Mouse (Mus musculus) myocyte (in vitro differentiated cells): Measurements from ENCODE around the gene Osbpl8. TPM values are rescaled to one million over a fixed set of nuclear protein-coding genes. Genes with fewer than 3 reads are reported as not detected.
"Not testable (repeated sequence)": the region's sequence is repeated elsewhere in the genome, so short reads cannot be mapped to it uniquely, and the experiment has no call there.

Source experiments
- H3K27me3 ChIP-seq: one replicate; pipeline ENCODE4 v1.6.1; 2011; ENCODE audit not compliant: control insufficient read depth, insufficient read depth, insufficient read length
- H3K36me3 ChIP-seq: one replicate; pipeline ENCODE4 v1.6.1; 2011; ENCODE audit not compliant: control insufficient read depth, insufficient read depth
- H3K4me2 ChIP-seq: one replicate; pipeline ENCODE4 v1.6.1; 2011; ENCODE audit warnings: low read depth, control low read depth
- H3K4me3 ChIP-seq: one replicate; pipeline ENCODE4 v1.5.1; 2011; ENCODE audit warnings: mild to moderate bottlenecking, control low read depth, moderate library complexity
- H3K79me2 ChIP-seq: one replicate; pipeline ENCODE4 v1.6.1; 2011; ENCODE audit not compliant: control insufficient read depth, insufficient read depth
- H3ac ChIP-seq: one replicate; pipeline ENCODE4 v1.6.1; 2011; ENCODE audit not compliant: control insufficient read depth, insufficient read length
- CEBPB ChIP-seq: IDR thresholded peaks from 2 replicates; pipeline ENCODE4 v1.6.1; 2011; ENCODE audit warnings: mild to moderate bottlenecking, moderate library complexity; ENCODE audit not compliant: poor library complexity, insufficient read depth, severe bottlenecking
- E2F4 ChIP-seq: IDR thresholded peaks from one replicate; pipeline ENCODE4 v1.6.1; 2011; ENCODE audit warnings: mild to moderate bottlenecking, control low read depth, moderate library complexity; ENCODE audit not compliant: insufficient read depth
- MAX ChIP-seq: IDR thresholded peaks from one replicate; pipeline ENCODE4 v1.6.1; 2011; ENCODE audit warnings: low read depth, mild to moderate bottlenecking, control low read depth
- MYOD1 ChIP-seq, 3 experiments: IDR thresholded peaks; one replicate each; pipeline ENCODE4 v1.6.1; 2011; ENCODE audit warnings: control low read depth in 2 of 3, low read depth in 2 of 3, mild to moderate bottlenecking in 2 of 3, moderate library complexity in 1 of 3; ENCODE audit not compliant: insufficient read length in 2 of 3, control insufficient read depth in 1 of 3
- MYOG ChIP-seq, 3 experiments: IDR thresholded peaks; one replicate each; pipeline ENCODE4 v1.6.1; 2011; ENCODE audit warnings: control low read depth in 2 of 3, low read depth in 2 of 3, mild to moderate bottlenecking in 2 of 3; ENCODE audit not compliant: insufficient read length in 2 of 3, control insufficient read depth in 1 of 3, insufficient read depth in 1 of 3
- POLR2A ChIP-seq: IDR thresholded peaks from one replicate; pipeline ENCODE4 v1.6.1; 2011; ENCODE audit warnings: low read depth, mild to moderate bottlenecking, control low read depth, moderate library complexity; ENCODE audit not compliant: insufficient read length
- POLR2AphosphoS2 ChIP-seq: IDR thresholded peaks from one replicate; pipeline ENCODE4 v1.6.1; 2011; ENCODE audit warnings: low read depth, control low read depth; ENCODE audit not compliant: insufficient read length
- REST ChIP-seq: IDR thresholded peaks from one replicate; pipeline ENCODE4 v1.6.1; 2011; ENCODE audit warnings: mild to moderate bottlenecking, control low read depth, moderate library complexity; ENCODE audit not compliant: insufficient read depth, insufficient read length
- SRF ChIP-seq: IDR thresholded peaks from one replicate; pipeline ENCODE4 v1.6.1; 2011; ENCODE audit warnings: low read depth; ENCODE audit not compliant: control insufficient read depth, insufficient read length
- TCF12 ChIP-seq: IDR thresholded peaks from one replicate; pipeline ENCODE4 v1.6.1; 2011; ENCODE audit warnings: mild to moderate bottlenecking, control low read depth; ENCODE audit not compliant: poor library complexity, insufficient read depth, severe bottlenecking
- TCF3 ChIP-seq: IDR thresholded peaks from one replicate; pipeline ENCODE4 v1.6.1; 2011; ENCODE audit warnings: low read depth, control low read depth; ENCODE audit not compliant: insufficient read length
- USF1 ChIP-seq: IDR thresholded peaks from one replicate; pipeline ENCODE4 v1.6.1; 2011; ENCODE audit warnings: low read depth, mild to moderate bottlenecking, control low read depth, moderate library complexity
- polyA plus RNA-seq: library from polyadenylated mRNA; unstranded; fragments of >200 nt; fragmentation: generic; extraction: Trizol; gene quantifications from one replicate; pipeline ENCODE4 v1.2.1, GENCODE M21; 2012; ENCODE audit warnings: missing spikeins

The Osbpl8 gene
- polyA plus RNA-seq, 1 experiment, result 5.3 TPM

DNA sequence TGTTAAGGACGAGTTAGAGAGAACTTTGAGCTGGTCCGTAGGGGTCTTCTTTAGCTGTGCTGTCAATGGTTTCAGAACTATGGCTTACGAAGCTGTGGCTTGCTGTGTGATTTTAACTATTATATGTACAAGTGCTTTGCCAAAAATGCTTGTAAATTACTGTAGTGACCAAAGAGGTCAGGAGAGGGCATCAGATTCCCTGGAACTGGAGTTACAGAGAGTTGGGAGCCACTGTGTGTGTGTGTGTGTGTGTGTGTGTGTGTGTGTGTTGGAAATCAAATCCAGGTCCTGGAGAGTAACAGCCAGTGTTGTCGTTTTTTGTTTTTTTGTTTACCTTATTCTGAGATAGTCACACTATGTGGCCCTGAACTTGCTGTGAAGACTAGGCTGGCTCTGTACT lies 29.0 kb downstream of the Osbpl8 start:
- no peaks in the 10 kb centered on the region for H3K27me3 ChIP-seq
- no peaks in the 10 kb centered on the region for H3K36me3 ChIP-seq
- TF ChIP-seq POLR2AphosphoS2 (no peak), MYOG (IDR thresholded peaks at IDR 0.05; ENCODE audit: control insufficient read depth in 1 of 3, insufficient read depth in 1 of 3, insufficient read length in 2 of 3, low read depth in 2 of 3) (no peak), REST (no peak), USF1 (no peak), E2F4 (no peak)
- no peak overlapping the region for H3K4me3 ChIP-seq
- H3K4me2 ChIP-seq, result no peak overlapping the region
- peaks cover 31% of the 10 kb centered on the region for H3K79me2 ChIP-seq
- no peak overlapping the region for H3ac ChIP-seq

DNA sequence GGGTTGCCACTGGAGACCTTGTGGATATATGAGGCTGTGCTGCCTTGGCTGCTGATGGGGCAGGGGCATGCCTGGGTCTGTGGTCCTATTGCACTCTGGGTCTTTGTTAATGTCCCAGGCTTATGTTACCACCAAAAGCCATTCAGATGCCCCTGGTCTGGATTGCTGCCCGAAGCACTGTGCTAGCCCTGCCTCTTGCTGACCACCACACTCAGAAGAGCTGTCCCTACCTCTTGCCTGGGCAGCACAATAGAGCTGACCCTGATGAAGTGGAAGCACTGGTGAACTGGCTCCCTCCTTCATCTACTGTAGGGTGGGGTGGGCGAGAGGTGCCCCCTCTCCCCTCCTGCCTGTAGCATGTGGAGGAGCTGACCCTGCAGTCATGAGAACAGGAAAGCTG lies 31.6 kb downstream of the Osbpl8 start:
- TF ChIP-seq MAX (no peak), CEBPB (no peak)
- H3K4me2 ChIP-seq, result no peak overlapping the region
- no peak overlapping the region for H3ac ChIP-seq
- H3K27me3 ChIP-seq, result no peaks in the 10 kb centered on the region
- peaks cover 21% of the 10 kb centered on the region for H3K79me2 ChIP-seq
- H3K36me3 ChIP-seq, result no peaks in the 10 kb centered on the region
- H3K4me3 ChIP-seq, result no peak overlapping the region

DNA sequence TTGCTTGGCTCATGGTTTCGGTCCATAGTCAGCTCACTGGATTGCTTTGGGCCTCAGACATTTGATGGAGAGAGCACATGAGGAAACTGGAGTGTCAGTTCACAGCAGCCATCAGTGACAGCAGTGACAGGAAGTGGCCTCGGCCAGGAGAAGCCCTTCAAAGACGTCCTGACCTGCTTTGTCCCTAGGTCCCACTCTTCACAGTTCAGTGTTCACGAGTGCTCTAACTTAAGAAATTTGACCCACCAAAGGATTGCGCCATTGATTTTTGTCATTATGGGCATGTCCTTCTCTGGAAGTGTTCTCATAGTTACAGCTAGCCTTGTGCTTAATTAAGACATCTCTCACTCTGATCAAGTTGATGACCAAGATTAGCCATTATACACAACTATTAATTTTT lies 34.2 kb downstream of the Osbpl8 start:
- not testable (repeated sequence) for H3K36me3 ChIP-seq, H3ac ChIP-seq, H3K27me3 ChIP-seq, H3K4me3 ChIP-seq, H3K4me2 ChIP-seq
- H3K79me2 ChIP-seq, result peaks cover 28% of the 10 kb centered on the region

DNA sequence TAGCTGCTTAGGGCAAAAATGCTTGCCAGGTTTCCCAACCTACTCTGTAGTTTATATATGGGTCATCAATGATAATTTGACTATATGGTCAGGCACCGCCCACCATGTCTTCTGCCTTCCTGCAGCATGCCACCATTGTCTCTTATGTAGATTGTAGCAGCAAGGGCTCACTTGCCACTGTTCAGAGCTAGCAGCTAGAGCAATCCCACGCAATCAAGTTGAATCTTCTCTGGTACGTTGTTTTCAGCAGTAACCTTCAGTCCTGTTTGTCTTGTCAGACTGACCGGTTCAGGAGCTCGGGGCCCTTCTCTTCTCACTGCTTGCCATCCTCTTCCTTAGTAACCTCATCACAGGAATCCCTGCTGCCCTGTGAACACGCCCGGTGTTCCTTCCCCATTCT lies 36.6 kb downstream of the Osbpl8 start:
- H3ac ChIP-seq, result no peak overlapping the region
- TF ChIP-seq TCF3, result no peak
- TF ChIP-seq CEBPB, result no peak
- TF ChIP-seq E2F4, result no peak
- no peak for TF ChIP-seq MYOG (IDR thresholded peaks at IDR 0.05; ENCODE audit: control insufficient read depth in 1 of 3, insufficient read depth in 1 of 3, insufficient read length in 2 of 3, low read depth in 2 of 3)
- TF ChIP-seq USF1, result no peak
- TF ChIP-seq POLR2AphosphoS2, result no peak
- TF ChIP-seq SRF, result no peak
- TF ChIP-seq MAX, result no peak
- TF ChIP-seq TCF12, result no peak
- no peak for TF ChIP-seq MYOD1 (IDR thresholded peaks at IDR 0.05; ENCODE audit: control insufficient read depth in 1 of 3, insufficient read length in 2 of 3, low read depth in 2 of 3)
- H3K79me2 ChIP-seq, result peaks cover 11% of the 10 kb centered on the region
- H3K4me3 ChIP-seq, result no peak overlapping the region
- no peak overlapping the region for H3K4me2 ChIP-seq
- no peaks in the 10 kb centered on the region for H3K27me3 ChIP-seq
- H3K36me3 ChIP-seq, result no peaks in the 10 kb centered on the region

DNA sequence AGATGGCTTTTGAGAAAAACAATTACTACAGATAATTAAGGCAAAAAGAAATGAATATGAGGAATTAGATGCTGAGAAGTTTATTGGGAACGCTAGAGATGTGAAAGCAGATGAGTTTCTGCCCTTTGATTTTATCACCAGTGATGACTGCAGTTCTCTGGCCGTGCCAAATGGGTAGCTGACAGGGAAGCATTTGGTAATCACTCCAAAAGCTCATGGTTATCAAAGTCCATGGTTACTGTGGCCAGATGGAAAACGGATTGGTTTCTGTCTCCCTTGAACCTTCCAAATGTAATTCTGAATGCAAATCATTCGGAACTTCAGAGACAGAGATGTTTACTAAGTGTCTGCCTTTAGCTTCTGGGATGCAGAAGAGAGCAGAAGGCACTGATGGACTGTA lies 37.1 kb downstream of the Osbpl8 start:
- Histone ChIP-seq H3K4me2 (no peak overlapping the region), H3ac (no peak overlapping the region), H3K36me3 (no peaks in the 10 kb centered on the region), H3K4me3 (no peak overlapping the region), H3K27me3 (no peaks in the 10 kb centered on the region), H3K79me2 (peaks cover 8% of the 10 kb centered on the region)
- TF ChIP-seq MAX (no peak), CEBPB (no peak), E2F4 (no peak), REST (no peak), USF1 (no peak), POLR2A (no peak), SRF (no peak), MYOD1 (IDR thresholded peaks at IDR 0.05; ENCODE audit: control insufficient read depth in 1 of 3, insufficient read length in 2 of 3, low read depth in 2 of 3) (no peak), TCF12 (no peak), TCF3 (no peak), MYOG (IDR thresholded peaks at IDR 0.05; ENCODE audit: control insufficient read depth in 1 of 3, insufficient read depth in 1 of 3, insufficient read length in 2 of 3, low read depth in 2 of 3) (no peak), POLR2AphosphoS2 (no peak)

DNA sequence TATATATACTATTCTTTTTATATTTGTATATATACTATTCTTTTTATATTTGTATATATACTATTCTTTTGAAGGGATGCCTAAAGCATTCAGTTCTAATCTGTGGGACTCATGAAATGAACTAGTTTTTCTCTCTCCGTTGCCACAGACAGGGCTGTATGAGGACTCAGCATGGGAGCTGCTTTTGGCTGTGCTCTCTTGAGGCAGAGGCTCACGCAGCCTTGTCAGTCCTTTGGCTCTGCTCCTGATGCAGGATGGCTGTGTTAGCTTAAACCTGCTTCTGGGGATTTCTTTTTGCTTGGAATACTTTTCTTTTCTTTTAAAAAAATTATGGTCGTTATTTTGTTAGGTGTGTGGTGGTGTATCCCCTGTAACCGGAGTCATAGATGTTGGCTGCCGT lies 39.5 kb downstream of the Osbpl8 start:
- Histone ChIP-seq H3ac (no peak overlapping the region), H3K4me2 (no peak overlapping the region), H3K4me3 (no peak overlapping the region), H3K79me2 (peaks cover 8% of the 10 kb centered on the region), H3K27me3 (no peaks in the 10 kb centered on the region), H3K36me3 (no peaks in the 10 kb centered on the region)
- no peak for TF ChIP-seq CEBPB
- no peak for TF ChIP-seq SRF
- TF ChIP-seq POLR2A, result no peak
- TF ChIP-seq MYOD1 (IDR thresholded peaks at IDR 0.05; ENCODE audit: control insufficient read depth in 1 of 3, insufficient read length in 2 of 3, low read depth in 2 of 3), result no peak
- no peak for TF ChIP-seq REST
- TF ChIP-seq E2F4, result no peak
- no peak for TF ChIP-seq TCF12
- TF ChIP-seq TCF3, result no peak
